Mouse (Mus musculus) bone marrow macrophage, adult 2 months (primary cell): ENCODE measurements at regions not wholly inside any gene's neighbourhood (a gene's known extent, or its start where the extent isn't known, plus 50 kb on each side); places are given as distances from the start of the nearest gene placed in this dataset.

Experiments used
- CTCF ChIP-seq: IDR thresholded peaks from 2 replicates; pipeline ENCODE4 v1.5.1; 2012; ENCODE audit warnings: low read depth, mild to moderate bottlenecking, low read length, moderate library complexity
- POLR2A ChIP-seq: IDR thresholded peaks from 2 replicates; pipeline ENCODE4 v1.6.1; 2012; ENCODE audit warnings: mild to moderate bottlenecking, low read depth, low read length, borderline replicate concordance

DNA sequence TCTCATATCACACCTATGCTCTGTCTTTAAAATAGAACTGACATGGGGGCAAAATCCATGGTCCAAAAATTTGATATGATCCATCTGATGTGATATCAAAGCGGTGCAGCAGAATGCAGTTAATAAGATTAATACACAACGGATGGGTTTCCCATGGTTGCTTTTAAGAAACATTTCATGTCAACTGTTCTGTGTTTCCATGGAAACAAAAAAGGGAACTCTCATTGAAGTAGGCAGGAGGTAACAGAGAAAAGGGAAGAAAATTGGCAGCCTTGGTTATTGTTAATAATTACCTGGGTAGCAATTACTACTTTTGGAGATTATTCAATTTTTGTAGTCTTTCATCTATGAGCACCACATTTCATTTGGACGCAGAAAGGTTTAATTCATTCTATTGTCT lies 216.6 kb upstream of the Slc24a2 start:
- no peak for TF ChIP-seq CTCF
- TF ChIP-seq POLR2A, result no peak
